Mouse (Mus musculus) left cerebral cortex, postnatal 4 days (tissue): ENCODE data around the gene BC005537. TPM values are rescaled to one million over a fixed set of nuclear protein-coding genes. Genes with fewer than 3 reads are reported as not detected.
"Not testable (repeated sequence)": the region's sequence is repeated elsewhere in the genome, so short reads cannot be mapped to it uniquely, and the experiment has no call there.

Experiments used
- DNase-seq: peaks from one replicate; pipeline ENCODE4 v3.0.0-alpha.2; 2022
- intact Hi-C: fragments of 180-260 bp; cut with DNase I; formaldehyde crosslinking; loops from one replicate; pipeline ENCODE4 v1.15.1; 2025
- total RNA-seq, 2 experiments: library from RNA; stranded (reverse); gene quantifications; 2 replicates each; pipeline ENCODE4 v1.2.3; 2021

Gene BC005537
- total RNA-seq = 100 to 1,000 TPM; 219 to 228 TPM

GRCm38 (mm10) chr13:24801308-24801921 is at the start of gene BC005537:
Gene BC005537, plus strand, starts transcription at chr13:24801657.
- DNase-seq = peak; percentile 58
- intact Hi-C loops = no loop called here

- no peak for DNase-seq
- intact Hi-C loops = no loop called here
Observed at GRCm38 (mm10) chr13:24756756-24757155, 44.7 kb upstream of the BC005537 start.

GRCm38 (mm10) chr13:24757820-24758564 is 43.5 kb upstream of the BC005537 start:
- no peak for DNase-seq
- intact Hi-C loops = no loop called here

- intact Hi-C loops = no loop called here
- no peak for DNase-seq
Observed at GRCm38 (mm10) chr13:24759451-24759850, 42.0 kb upstream of the BC005537 start.

- intact Hi-C loops = no loop called here
- DNase-seq = no peak
Observed at GRCm38 (mm10) chr13:24760351-24760870, 41.0 kb upstream of the BC005537 start.

GRCm38 (mm10) chr13:24761083-24761402 is 40.4 kb upstream of the BC005537 start:
- DNase-seq = no peak
- intact Hi-C loops = no loop called here

GRCm38 (mm10) chr13:24761403-24762227 is 39.8 kb upstream of the BC005537 start, which contains the start of gene Gmnn:
Gene Gmnn, minus strand, starts transcription at chr13:24761923.
- peak; percentile 86 for DNase-seq
- intact Hi-C loops = no loop called here

GRCm38 (mm10) chr13:24762254-24762653 is 39.2 kb upstream of the BC005537 start:
- DNase-seq = no peak
- intact Hi-C loops = no loop called here

- intact Hi-C loops, DNase-seq: not testable (repeated sequence)
Observed at GRCm38 (mm10) chr13:24767809-24768208, 33.6 kb upstream of the BC005537 start.

- DNase-seq, intact Hi-C loops: not testable (repeated sequence)
Observed at GRCm38 (mm10) chr13:24771482-24771881, 30.0 kb upstream of the BC005537 start.

- DNase-seq = peak; percentile 36
- intact Hi-C loops = no loop called here
Observed at GRCm38 (mm10) chr13:24776146-24776844, 25.2 kb upstream of the BC005537 start.

GRCm38 (mm10) chr13:24778026-24778425 is 23.4 kb upstream of the BC005537 start:
- intact Hi-C loops = no loop called here
- DNase-seq = no peak

GRCm38 (mm10) chr13:24778706-24779380 is 22.6 kb upstream of the BC005537 start:
- intact Hi-C loops = no loop called here
- DNase-seq = no peak

GRCm38 (mm10) chr13:24781916-24782315 is 19.5 kb upstream of the BC005537 start:
- DNase-seq = no peak
- intact Hi-C loops = no loop called here

- DNase-seq = no peak
- intact Hi-C loops = no loop called here
Observed at GRCm38 (mm10) chr13:24786014-24786490, 15.4 kb upstream of the BC005537 start.

- no peak for DNase-seq
- intact Hi-C loops = no loop called here
Observed at GRCm38 (mm10) chr13:24787477-24787876, 14.0 kb upstream of the BC005537 start.

GRCm38 (mm10) chr13:24791349-24791748 is 10.1 kb upstream of the BC005537 start:
- DNase-seq = no peak
- intact Hi-C loops = no loop called here

GRCm38 (mm10) chr13:24792411-24793045 is 8.9 kb upstream of the BC005537 start:
- no peak for DNase-seq
- intact Hi-C loops = no loop called here

- DNase-seq = no peak
- intact Hi-C loops = no loop called here
Observed at GRCm38 (mm10) chr13:24798686-24799085, 2.8 kb upstream of the BC005537 start.
